Mouse (Mus musculus) testis, adult 10 weeks (tissue): ENCODE data around the gene Mmp12. TPM values are rescaled to one million over a fixed set of nuclear protein-coding genes. Genes with fewer than 3 reads are reported as not detected.

Source experiments
- polyA plus RNA-seq: library from polyadenylated mRNA; stranded (reverse); fragments of 350-450 nt; fragmentation: Illumina TruSeq; extraction: RNeasy Lipid Tissue Mini Kit (QIAGEN cat#74804); gene quantifications from one replicate; pipeline ENCODE4 v1.2.3, GENCODE M21; 2014; ENCODE audit warnings: low read depth, low replicate concordance

Gene Mmp12
- 0.24 TPM for polyA plus RNA-seq

DNA sequence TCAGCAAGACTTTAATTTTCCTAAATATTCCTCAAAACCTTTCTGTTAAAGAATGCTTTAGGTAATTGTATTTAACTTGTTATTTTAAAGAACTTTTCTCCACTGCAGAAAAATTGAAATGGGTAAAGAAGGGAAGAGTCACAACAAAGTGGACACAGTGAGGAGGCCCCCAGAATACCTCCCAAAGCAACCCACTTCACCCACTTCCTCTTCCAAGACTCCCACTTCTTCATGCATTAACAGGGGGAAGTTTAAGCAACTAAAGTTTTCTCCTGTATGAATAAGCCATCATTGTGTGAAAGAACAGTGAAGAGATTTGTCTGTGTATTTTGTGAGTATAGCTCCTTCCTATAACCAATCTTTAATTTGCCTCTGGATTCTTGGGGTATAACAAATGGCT lies at the start of gene Mmp12:
Gene Mmp12 (plus strand): TSS at position 275 of the 400 bp plus-strand sequence.

GRCm38 (mm10) chr9:7387947-7388346 lies 43.8 kb downstream of the Mmp12 start, which contains the start of gene Mmp1b:
Gene Mmp1b (minus strand): TSS chr9:7388047.

Other genes with a start within 250 kb of the Mmp12 start
- 61.5 TPM for gene Dync2h1, start 159.9 kb upstream of the Mmp12 start, polyA plus RNA-seq
- gene Dcun1d5, start 159.9 kb upstream of the Mmp12 start, polyA plus RNA-seq, result 173 TPM
- gene Mmp13, start 71.9 kb upstream of the Mmp12 start, polyA plus RNA-seq, result 0.07 TPM
- gene Mmp1b, start 43.7 kb downstream of the Mmp12 start, polyA plus RNA-seq, result not detected
- gene Mmp3, start 101.4 kb downstream of the Mmp12 start, polyA plus RNA-seq, result not detected
- not detected for gene Mmp10, start 158.0 kb downstream of the Mmp12 start, polyA plus RNA-seq
- not detected for gene Mmp8, start 214.1 kb downstream of the Mmp12 start, polyA plus RNA-seq
- not detected for gene Mmp27, start 227.0 kb downstream of the Mmp12 start, polyA plus RNA-seq